Mouse (Mus musculus) cortical plate, adult 2 months (tissue): ENCODE data around the gene Tbx1. TPM values are rescaled to one million over a fixed set of nuclear protein-coding genes. Genes with fewer than 3 reads are reported as not detected.
"Not testable (repeated sequence)": the region's sequence is repeated elsewhere in the genome, so short reads cannot be mapped to it uniquely, and the experiment has no call there.

Experiments
- H3K27ac ChIP-seq: fragments of 200-500 bp; 2 replicates; pipeline ENCODE4 v1.5.1; 2012; ENCODE audit warnings: low read length, control low read depth, inconsistent platforms; ENCODE audit not compliant: insufficient read depth
- H3K4me1 ChIP-seq: fragments of 200-500 bp; 2 replicates; pipeline ENCODE4 v1.6.1; 2011; ENCODE audit warnings: low read length; ENCODE audit not compliant: control insufficient read depth, insufficient read depth
- H3K4me3 ChIP-seq: fragments of 200-500 bp; 2 replicates; pipeline ENCODE4 v1.5.1; 2011; ENCODE audit warnings: mild to moderate bottlenecking, low read length, control low read depth; ENCODE audit not compliant: insufficient read depth
- CTCF ChIP-seq: fragments of 200-500 bp; IDR thresholded peaks from 2 replicates; pipeline ENCODE4 v1.5.1; 2011; ENCODE audit warnings: mild to moderate bottlenecking, control low read depth, low read length; ENCODE audit not compliant: insufficient read depth; ENCODE audit errors: extremely low read depth
- POLR2A ChIP-seq: fragments of 200-500 bp; IDR thresholded peaks from 2 replicates; pipeline ENCODE4 v1.6.1; 2011; ENCODE audit warnings: mild to moderate bottlenecking, low read length, control low read depth; ENCODE audit not compliant: insufficient read depth; ENCODE audit errors: extremely low read depth
- polyA plus RNA-seq: library from polyadenylated mRNA; depleted of rRNA; stranded (reverse); fragments of >200 nt; gene quantifications from 2 replicates; pipeline ENCODE4 v1.2.3, GENCODE M21; 2012; rRNA removed

Tbx1 gene
- polyA plus RNA-seq, 1 experiment = 3.6 TPM

DNA sequence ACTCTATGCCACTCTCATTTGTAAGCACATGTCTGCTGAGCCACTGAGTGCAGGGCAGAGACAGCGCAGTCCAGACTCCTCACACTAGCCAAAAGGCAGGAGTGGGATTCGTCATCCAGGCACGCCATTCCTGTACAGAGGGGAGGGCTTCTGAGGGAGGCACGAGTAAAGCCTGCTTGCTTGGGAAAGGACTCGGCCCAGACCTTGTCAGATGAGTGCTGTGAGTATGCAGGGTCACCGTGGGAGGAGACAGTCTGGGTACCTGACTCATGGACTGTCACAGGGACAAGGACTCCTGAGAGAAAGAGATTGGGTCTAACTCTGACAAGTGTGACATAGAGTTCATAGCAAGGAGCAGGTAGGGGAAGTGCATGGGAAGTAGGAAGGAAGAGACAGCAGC, 51.2 kb downstream of the Tbx1 start:
- TF ChIP-seq CTCF = no peak
- TF ChIP-seq POLR2A = no peak

DNA sequence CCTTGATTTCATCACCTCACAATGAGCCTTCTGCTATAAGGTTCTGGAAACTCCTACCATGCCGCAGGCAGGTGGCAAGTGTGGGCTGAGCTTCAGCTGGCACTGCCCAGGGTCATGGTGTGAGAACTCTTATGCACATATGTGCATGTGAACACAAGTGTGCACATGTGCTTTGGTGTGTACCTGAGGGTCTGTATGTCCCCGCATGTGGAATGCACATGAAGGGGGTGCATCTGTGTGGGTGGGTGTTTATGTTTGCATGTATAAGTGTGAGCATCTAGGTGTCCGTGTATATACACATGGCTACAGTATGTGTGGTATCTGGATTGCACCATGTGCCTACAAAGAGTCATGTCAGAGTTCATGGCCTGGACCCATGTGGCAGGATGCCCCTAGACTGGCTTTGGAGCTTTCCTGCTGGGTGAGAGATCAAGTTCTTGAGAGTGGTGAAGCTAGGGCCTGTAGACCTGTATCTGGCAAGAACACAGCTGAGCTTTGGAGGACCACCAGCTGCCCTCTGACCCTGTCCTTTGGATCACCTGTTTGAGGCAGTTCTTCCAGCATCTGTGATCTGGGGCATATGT, 53.0 kb downstream of the Tbx1 start:
- Histone ChIP-seq H3K4me1 (no peaks in the 10 kb centered on the region), H3K27ac (no peak overlapping the region), H3K4me3 (no peak overlapping the region)
- TF ChIP-seq CTCF (no peak), POLR2A (no peak)

More for the DNA sequence above, 51.2 kb downstream of the Tbx1 start:
- Histone ChIP-seq H3K4me1 (no peaks in the 10 kb centered on the region), H3K27ac (no peak overlapping the region), H3K4me3 (no peak overlapping the region)

- H3K27ac ChIP-seq, H3K4me3 ChIP-seq, H3K4me1 ChIP-seq: not testable (repeated sequence)
These were observed 57.4 kb downstream of the Tbx1 start for GRCm38 (mm10) chr16:18533061-18533460.

Other genes starting within 250 kb of the Tbx1 start
- gene Tango2, start 242.6 kb downstream of the Tbx1 start, polyA plus RNA-seq = 231 and 235 TPM in 2 replicates
- gene Arvcf, start 242.5 kb downstream of the Tbx1 start, polyA plus RNA-seq = 30.6 and 35.9 TPM in 2 replicates
- gene Txnrd2, start 164.3 kb downstream of the Tbx1 start, polyA plus RNA-seq = 22.4 and 29.5 TPM in 2 replicates
- 150 and 155 TPM in 2 replicates for gene Comt, start 163.8 kb downstream of the Tbx1 start, polyA plus RNA-seq
- gene Gnb1l, start 92.0 kb downstream of the Tbx1 start, polyA plus RNA-seq = 5.7 and 7.8 TPM in 2 replicates
- gene Rtl10, start 91.8 kb downstream of the Tbx1 start, polyA plus RNA-seq = 3.8 and 4.2 TPM in 2 replicates
- 4.5 and 4.6 TPM in 2 replicates for gene Gp1bb, start 31.7 kb upstream of the Tbx1 start, polyA plus RNA-seq
- 156 and 173 TPM in 2 replicates for gene Gm49601, start 35.8 kb upstream of the Tbx1 start, polyA plus RNA-seq
- gene Sept5, start 39.3 kb upstream of the Tbx1 start, polyA plus RNA-seq = 999 TPM in 2 replicates
- 88.0 and 88.9 TPM in 2 replicates for gene Cldn5, start 186.2 kb upstream of the Tbx1 start, polyA plus RNA-seq
- gene Ufd1, start 221.1 kb upstream of the Tbx1 start, polyA plus RNA-seq = 82.7 and 85.3 TPM in 2 replicates
- 2.5 and 2.9 TPM in 2 replicates for gene Cdc45, start 221.3 kb upstream of the Tbx1 start, polyA plus RNA-seq
- gene 2510002D24Rik, start 245.9 kb upstream of the Tbx1 start, polyA plus RNA-seq = 52.8 and 53.3 TPM in 2 replicates
- 0.45 TPM in 1 of 2 replicates, not detected in the other for gene Gm28539, start 245.9 kb upstream of the Tbx1 start, polyA plus RNA-seq